Mouse (Mus musculus): ENCODE measurements at regions not wholly inside any gene's neighbourhood (a gene's known extent, or its start where the extent isn't known, plus 50 kb on each side); places are given as distances from the start of the nearest gene placed in this dataset.

DNA sequence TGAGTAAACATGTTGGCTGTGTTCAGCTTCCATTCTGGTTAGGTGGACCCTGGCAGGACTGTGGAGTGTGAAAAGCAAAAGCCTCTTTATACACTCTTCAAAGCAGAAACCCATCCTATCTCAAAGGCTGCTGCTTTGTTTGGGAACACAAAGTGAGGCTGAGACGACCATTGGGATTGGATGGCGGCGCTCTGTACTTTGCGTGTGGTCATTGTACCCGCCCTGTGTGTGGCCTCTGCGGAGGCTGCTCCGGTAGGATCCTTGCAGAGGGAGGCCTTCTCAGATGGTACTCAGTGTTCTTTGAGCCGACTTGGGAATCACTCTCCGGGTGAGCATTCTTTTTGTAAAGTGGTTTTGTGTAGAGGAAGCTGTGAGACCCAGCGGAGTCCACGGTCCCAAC lies 786.8 kb downstream of the Bcl11a start:
- DNase-seq: no peak

DNA sequence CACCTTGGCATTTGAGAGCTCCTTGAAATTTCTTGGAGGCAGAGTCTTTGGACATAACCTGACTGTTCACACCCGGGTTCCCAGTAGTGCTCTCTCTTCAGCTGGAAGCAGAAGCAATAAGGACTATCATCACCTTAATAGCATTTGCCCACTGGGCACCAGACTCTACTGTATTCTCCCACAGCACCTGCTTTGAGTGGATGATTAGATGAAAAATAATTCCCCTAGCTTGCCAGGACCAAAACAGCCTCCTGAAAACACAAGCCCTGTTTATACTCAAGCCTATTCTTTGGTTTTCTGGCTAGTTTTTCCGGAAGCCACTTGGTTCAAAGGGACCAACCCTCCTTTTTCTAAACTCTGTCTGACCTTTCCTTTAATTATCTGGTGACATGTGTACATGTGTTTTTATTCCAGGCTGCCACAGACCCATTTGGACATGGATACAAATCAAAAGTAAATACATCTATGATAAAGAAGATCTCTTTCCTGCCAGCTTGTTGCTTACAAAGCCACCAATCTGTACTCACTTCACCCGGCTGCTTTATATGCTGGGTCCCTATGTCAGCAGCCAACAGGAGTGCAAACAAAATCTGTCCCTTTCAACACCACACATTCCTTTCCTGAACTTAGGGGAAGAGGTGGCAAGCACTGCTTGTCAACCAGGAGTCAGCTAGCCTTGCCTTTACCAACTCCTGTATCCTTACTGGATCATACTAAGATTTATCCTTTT lies 787.4 kb downstream of the Bcl11a start:
- no peak for DNase-seq

Measured in B cell, adult 2 months (primary cell).